Mouse (Mus musculus): ENCODE measurements around the gene Ak6. TPM values are rescaled to one million over a fixed set of nuclear protein-coding genes. Genes with fewer than 3 reads are reported as not detected.

Gene Ak6
- 10 to 100 TPM; 91.6 to 91.8 TPM for total RNA-seq (2021)
- long read RNA-seq, experiment 1, transcript Ak6-202 (3 exons, 1,222 nt): major isoform, 136 of 162 reads
- long read RNA-seq, experiment 1, transcript Ak6-201 (5 exons, 1,298 nt): minor isoform, 16 of 162 reads
- long read RNA-seq, experiment 1, partial matches to known transcripts: 2 of 162 reads
- long read RNA-seq, experiment 1, other reads (novel, unspliced or antisense): 8 of 162 reads
- long read RNA-seq, experiment 2, transcript Ak6-201 (5 exons, 1,298 nt): minor isoform, 12 of 102 reads
- long read RNA-seq, experiment 2, transcript Ak6-202 (3 exons, 1,222 nt): major isoform, 84 of 102 reads
- long read RNA-seq, experiment 2, partial matches to known transcripts: 1 of 102 reads
- long read RNA-seq, experiment 2, other reads (novel, unspliced or antisense): 5 of 102 reads

GRCm38 (mm10) chr13:100650550-100651438 lies at the start of gene Ak6, which contains the start of gene Rad17:
TSS of gene Ak6 (plus strand) at chr13:100650979.
TSS of gene Rad17 (minus strand) at chr13:100651051.
- intact Hi-C loops (cut with DNase I): loop anchor here (5.0 kb wide), 1 partner anchor 543 kb away; the partner anchor contains the start of gene Serf1

GRCm38 (mm10) chr13:100601034-100601433 lies 49.7 kb upstream of the Ak6 start:
- no peak for DNase-seq (ENCODE audit: low spot score in 2 of 2)
- intact Hi-C loops (cut with DNase I): no loop called here

More at GRCm38 (mm10) chr13:100650550-100651438, at the start of gene Ak6, which contains the start of gene Rad17:
- peak; percentile 91 to 96 for DNase-seq (ENCODE audit: low spot score in 2 of 2)

- intact Hi-C loops (cut with DNase I): no loop called here
- DNase-seq (ENCODE audit: low spot score in 2 of 2): no peak
Measured at GRCm38 (mm10) chr13:100602239-100602902, 48.4 kb upstream of the Ak6 start.

GRCm38 (mm10) chr13:100603031-100603737 lies 47.6 kb upstream of the Ak6 start:
- no peak for DNase-seq (ENCODE audit: low spot score in 2 of 2)
- intact Hi-C loops (cut with DNase I): no loop called here

- intact Hi-C loops (cut with DNase I): no loop called here
- DNase-seq (ENCODE audit: low spot score in 2 of 2): no peak
Measured at GRCm38 (mm10) chr13:100603738-100604095, 47.1 kb upstream of the Ak6 start.

- intact Hi-C loops (cut with DNase I): no loop called here
- DNase-seq (ENCODE audit: low spot score in 2 of 2): no peak
Measured at GRCm38 (mm10) chr13:100605845-100606244, 44.9 kb upstream of the Ak6 start.

GRCm38 (mm10) chr13:100607756-100608155 lies 43.0 kb upstream of the Ak6 start:
- DNase-seq (ENCODE audit: low spot score in 2 of 2): no peak
- intact Hi-C loops (cut with DNase I): no loop called here

- intact Hi-C loops (cut with DNase I): loop anchor here (10.0 kb wide), 1 partner anchor 476 kb away; no protein-coding TSS in a partner anchor
Measured at GRCm38 (mm10) chr13:100611266-100611665, 39.5 kb upstream of the Ak6 start.

GRCm38 (mm10) chr13:100612251-100612650 lies 38.5 kb upstream of the Ak6 start:
- DNase-seq (ENCODE audit: low spot score in 2 of 2): no peak
- intact Hi-C loops (cut with DNase I): loop anchor here (10.0 kb wide), 1 partner anchor 477 kb away; no protein-coding TSS in a partner anchor

More at GRCm38 (mm10) chr13:100611266-100611665, 39.5 kb upstream of the Ak6 start:
- no peak for DNase-seq (ENCODE audit: low spot score in 2 of 2)

- DNase-seq (ENCODE audit: low spot score in 2 of 2): no peak
- intact Hi-C loops (cut with DNase I): loop anchor here (10.0 kb wide), 1 partner anchor 478 kb away; no protein-coding TSS in a partner anchor
Measured at GRCm38 (mm10) chr13:100612903-100613302, 37.9 kb upstream of the Ak6 start.

- intact Hi-C loops (cut with DNase I): loop anchor here (5.0 to 10.0 kb wide), 2 partner anchors 124 to 482 kb away; partner anchors contain the start of gene Gtf2h2
- peak; percentile 8 to 15 for DNase-seq (ENCODE audit: low spot score in 2 of 2)
Measured at GRCm38 (mm10) chr13:100616181-100617087, 34.3 kb upstream of the Ak6 start, which contains the start of gene Marveld2. TSS of gene Marveld2 (minus strand) at chr13:100616971.

GRCm38 (mm10) chr13:100617583-100617982 lies 33.2 kb upstream of the Ak6 start:
- no peak for DNase-seq (ENCODE audit: low spot score in 2 of 2)
- intact Hi-C loops (cut with DNase I): loop anchor here (5.0 to 10.0 kb wide), 2 partner anchors 125 to 483 kb away; partner anchors contain the start of gene Gtf2h2

GRCm38 (mm10) chr13:100622241-100622640 lies 28.5 kb upstream of the Ak6 start:
- intact Hi-C loops (cut with DNase I): no loop called here
- no peak for DNase-seq (ENCODE audit: low spot score in 2 of 2)

- no peak for DNase-seq (ENCODE audit: low spot score in 2 of 2)
- intact Hi-C loops (cut with DNase I): loop anchor here (10.0 kb wide), 2 partner anchors 171 to 579 kb away; no protein-coding TSS in a partner anchor
Measured at GRCm38 (mm10) chr13:100634106-100634691, 16.6 kb upstream of the Ak6 start.

- intact Hi-C loops (cut with DNase I): loop anchor here (10.0 kb wide), 1 partner anchor 72 kb away; no protein-coding TSS in a partner anchor
- DNase-seq (ENCODE audit: low spot score in 2 of 2): no peak
Measured at GRCm38 (mm10) chr13:100642471-100643209, 8.1 kb upstream of the Ak6 start.

- no peak for DNase-seq (ENCODE audit: low spot score in 2 of 2)
- intact Hi-C loops (cut with DNase I): loop anchor here (10.0 kb wide), 1 partner anchor 67 kb away; no protein-coding TSS in a partner anchor
Measured at GRCm38 (mm10) chr13:100648223-100648622, 2.6 kb upstream of the Ak6 start.
